Mouse (Mus musculus) liver, postnatal 0 days (tissue): Measurements from ENCODE around the gene Mbnl2.

Experiments
- CTCF ChIP-seq: sonication (generic); IDR thresholded peaks from 2 replicates; pipeline ENCODE4 v1.5.1; 2016; ENCODE audit warnings: antibody characterized with exemption, low read depth
- EP300 ChIP-seq: IDR thresholded peaks from 2 replicates; pipeline ENCODE4 v1.6.1; 2016; ENCODE audit warnings: antibody characterized with exemption, low read depth, mild to moderate bottlenecking

- no peak for TF ChIP-seq CTCF
- TF ChIP-seq EP300 = no peak
Observed at GRCm38 (mm10) chr14:120409854-120410253, 134.4 kb downstream of the Mbnl2 start.
